Mouse (Mus musculus) thymus, postnatal 0 days (tissue): ENCODE data around the gene 3100002H09Rik. TPM values are rescaled to one million over a fixed set of nuclear protein-coding genes. Genes with fewer than 3 reads are reported as not detected.

Source experiments
- DNase-seq: peaks from one replicate; pipeline ENCODE4 v3.0.0-alpha.2; 2015; ENCODE audit warnings: low spot score
- polyA plus RNA-seq: library from polyadenylated mRNA; unstranded; fragments of >200 nt; fragmentation: Nextera tagmentation; extraction: Ambion mirVana; gene quantifications from 2 replicates; pipeline ENCODE4 v1.2.1, GENCODE M21; 2015

Gene 3100002H09Rik
- not detected in 2 replicates for polyA plus RNA-seq

DNA sequence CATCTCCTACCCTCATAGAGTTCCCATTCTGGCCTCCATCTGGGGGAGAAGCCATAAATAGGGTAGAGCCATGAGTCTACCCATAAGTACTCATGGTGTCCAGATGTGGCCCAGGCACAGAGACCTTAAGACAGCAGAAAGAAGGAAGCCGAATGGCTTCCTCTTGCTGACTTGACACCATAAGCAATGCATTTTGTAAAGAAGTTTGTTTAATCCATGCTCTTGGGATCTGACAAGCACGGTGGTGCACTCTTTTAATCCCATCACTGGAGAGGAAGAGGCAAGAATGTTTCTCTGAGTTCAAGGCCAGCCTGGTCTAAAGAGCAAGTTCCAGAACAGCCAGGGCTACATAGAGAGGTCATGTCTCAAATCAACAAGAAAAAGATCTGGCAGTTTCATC is at the start of gene 3100002H09Rik:
Gene 3100002H09Rik, minus strand, starts transcription at position 101 of the 400 bp plus-strand sequence.
- no peak for DNase-seq

DNA sequence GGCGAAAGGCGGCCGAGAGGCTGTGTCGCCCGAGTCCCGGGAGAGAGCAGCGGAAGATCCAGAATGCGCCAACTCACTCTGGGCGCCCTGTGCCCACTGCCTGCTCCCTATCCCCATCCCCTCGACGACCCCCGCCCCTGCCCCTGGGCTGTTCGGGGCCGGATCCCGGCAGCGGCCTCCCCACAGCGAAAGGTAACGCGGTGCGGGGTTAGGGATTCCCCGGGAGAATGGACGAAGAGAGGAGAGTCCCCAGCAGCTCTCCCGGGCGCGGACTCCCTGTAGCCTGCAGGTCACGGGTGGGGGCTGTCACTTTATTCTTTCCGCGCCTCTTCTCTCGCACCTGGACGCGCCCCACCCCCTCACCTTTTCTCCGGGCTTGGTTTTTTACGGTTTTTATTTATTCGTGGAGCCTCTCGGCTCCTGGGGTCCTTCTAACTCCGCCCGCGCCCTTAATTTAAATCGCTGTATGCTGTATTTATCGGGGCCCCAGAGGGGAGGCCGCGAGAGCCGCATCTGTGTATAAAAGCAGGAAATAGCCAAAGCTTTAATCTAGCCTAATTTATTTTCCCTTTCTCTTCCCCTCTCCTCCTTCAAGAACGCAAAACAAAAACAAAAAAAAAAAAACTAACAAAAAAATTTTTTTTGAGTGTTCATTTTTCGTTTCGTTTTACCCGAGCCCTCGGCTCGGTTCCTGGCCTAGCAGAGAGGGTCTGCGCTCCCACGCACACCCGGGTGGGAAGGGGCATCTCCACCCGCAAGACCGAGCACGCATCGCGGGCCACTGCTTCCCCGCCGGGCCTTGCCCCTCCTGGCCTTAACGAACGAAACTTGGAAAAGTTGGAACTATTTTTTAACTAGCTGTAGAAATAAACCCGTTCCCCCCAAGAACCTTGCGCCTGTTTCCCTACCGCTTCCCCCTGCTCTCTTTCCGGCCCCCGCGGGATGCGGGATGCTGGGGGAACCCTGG is 48.9 kb upstream of the 3100002H09Rik start:
- no peak for DNase-seq

DNA sequence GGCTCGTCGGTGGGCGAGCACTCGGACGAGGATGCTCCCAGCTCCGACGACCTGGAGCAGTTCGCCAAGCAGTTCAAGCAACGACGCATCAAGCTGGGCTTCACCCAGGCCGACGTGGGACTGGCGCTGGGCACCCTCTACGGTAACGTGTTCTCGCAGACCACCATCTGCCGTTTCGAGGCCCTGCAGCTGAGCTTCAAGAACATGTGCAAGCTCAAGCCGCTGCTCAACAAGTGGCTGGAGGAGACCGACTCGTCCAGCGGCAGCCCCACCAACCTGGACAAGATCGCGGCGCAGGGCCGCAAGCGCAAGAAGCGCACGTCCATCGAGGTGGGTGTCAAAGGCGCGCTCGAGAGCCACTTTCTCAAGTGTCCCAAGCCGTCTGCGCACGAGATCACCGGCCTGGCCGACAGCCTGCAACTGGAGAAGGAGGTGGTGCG is 47.8 kb upstream of the 3100002H09Rik start:
- peak; percentile 10 for DNase-seq

DNA sequence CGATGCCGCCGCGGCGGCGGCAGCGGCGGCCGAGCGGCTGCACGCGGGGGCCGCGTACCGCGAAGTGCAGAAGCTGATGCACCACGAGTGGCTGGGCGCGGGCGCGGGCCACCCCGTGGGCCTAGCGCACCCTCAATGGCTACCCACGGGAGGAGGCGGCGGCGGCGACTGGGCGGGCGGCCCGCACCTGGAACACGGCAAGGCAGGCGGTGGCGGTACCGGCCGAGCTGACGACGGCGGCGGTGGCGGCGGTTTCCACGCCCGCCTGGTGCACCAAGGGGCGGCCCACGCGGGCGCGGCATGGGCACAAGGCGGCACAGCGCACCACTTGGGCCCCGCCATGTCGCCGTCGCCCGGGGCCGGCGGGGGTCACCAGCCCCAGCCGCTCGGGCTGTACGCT is 47.2 kb upstream of the 3100002H09Rik start:
- peak; percentile 8 for DNase-seq

DNA sequence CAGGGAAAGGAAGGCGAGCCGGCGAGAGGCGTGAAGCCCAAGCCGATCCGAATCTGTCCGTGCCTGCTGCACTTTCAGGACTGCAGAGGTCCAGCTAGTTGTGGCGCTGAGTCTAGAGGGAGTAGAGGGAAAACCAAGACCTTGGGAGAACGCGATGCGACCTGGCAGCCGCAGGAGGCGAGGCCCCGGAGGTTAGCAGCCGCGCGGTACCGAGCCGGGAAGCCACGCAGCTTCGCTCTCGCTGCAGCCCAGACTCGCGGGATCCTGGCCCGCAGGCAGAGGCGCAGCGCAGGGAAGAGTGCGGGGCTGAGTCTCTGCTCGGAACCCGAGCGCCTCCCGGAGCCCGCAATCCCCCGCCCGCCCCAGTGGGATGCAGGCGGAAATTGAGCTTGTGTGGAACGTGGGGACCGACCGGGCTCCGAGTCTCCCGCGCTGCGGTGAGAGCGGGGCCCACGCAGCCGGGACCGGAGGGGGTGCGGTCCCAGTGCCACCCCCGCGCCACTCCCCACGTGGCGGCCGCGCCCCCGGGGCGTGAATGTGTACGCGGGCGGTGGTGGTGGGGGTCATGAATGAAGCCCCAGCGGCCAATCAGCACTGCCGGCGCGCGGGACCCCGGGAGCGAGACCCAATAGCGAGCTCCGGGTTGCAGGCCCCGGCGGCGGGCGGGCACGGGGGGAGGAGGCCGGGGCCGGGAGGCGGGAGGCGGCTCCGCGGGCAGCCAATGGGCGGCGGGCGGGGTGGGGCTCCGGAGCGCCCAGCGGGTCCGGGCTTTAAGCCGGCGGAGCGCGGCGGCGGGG is 46.4 kb upstream of the 3100002H09Rik start:
- peak; percentile 83 for DNase-seq

DNA sequence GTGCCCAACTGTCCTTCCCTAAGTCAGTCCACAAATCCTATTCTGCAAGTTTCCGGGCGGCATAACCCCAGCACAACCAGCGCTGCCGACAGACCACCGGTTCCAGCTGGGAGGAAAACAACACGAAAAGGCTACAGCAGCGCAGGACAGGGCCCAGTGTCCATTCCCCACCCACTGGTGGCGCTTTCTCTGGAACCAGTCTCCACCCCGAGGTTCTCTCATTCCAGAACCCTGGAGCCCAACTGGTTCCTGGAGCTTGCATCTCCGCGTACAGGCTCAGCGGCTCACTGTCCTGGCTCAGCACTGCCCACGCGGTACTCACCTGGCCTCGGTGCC is 45.9 kb upstream of the 3100002H09Rik start, which contains the start of gene Pou3f1:
Gene Pou3f1, plus strand, starts transcription at position 290 of the 336 bp plus-strand sequence.
- DNase-seq: no peak

DNA sequence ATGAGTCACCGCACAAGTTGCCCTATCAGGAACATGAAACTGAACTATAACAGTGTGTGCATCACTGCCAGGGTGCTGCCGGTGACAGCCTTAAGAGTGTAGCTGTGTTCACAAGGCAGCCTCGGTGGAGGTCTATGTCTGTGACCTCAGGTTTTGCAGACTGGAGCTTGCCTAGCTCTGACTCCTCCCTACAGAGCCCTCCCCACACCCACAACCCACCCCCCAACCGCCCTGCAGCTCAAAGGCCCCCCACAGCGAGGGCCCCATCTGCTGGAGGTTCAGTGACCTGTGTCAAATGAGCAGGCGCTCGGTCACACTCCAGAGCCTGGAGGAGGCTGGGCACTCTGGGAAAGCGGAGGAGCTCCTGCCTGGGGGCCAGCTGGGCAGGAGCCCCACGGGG is 42.3 kb upstream of the 3100002H09Rik start:
- no peak for DNase-seq

DNA sequence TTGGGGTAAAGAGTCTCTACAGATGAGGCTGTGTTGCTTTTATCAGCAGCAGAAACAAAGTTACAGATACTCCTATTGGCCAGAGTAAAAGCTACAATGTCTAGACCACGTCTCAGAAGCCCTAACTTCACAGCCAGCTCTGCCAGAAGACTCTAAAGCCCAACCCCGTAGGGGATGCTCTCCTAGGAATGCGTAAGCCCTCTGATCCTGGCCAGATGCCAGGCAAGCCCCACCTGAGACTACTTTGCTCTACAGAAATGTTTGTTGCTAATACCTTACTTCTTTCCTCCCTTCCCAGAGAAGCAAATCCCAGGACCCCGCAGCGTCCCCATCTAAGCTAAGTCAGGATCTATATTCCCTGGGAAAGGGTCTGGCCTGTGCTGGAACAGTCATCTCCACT is 37.3 kb upstream of the 3100002H09Rik start:
- no peak for DNase-seq

DNA sequence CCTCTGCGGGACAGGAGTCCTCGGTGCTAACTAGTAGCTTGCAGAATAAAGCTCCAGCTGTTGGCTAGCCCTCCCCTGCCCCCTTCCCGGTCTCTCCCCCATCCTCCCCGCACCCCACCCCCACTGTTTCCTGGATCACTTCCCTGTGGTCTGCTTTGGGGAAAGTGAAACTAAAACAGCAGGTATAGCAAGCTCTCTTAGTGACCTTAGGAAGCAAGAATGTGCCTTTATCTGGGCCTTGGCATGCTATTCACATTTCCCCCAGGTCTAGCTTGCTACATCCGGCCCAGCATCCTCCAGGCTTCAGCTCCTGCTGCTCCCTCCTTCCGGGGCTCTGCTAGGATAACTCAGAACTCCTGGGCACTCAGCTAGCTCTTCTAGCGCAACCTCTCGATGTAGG is 36.0 kb upstream of the 3100002H09Rik start:
- no peak for DNase-seq

DNA sequence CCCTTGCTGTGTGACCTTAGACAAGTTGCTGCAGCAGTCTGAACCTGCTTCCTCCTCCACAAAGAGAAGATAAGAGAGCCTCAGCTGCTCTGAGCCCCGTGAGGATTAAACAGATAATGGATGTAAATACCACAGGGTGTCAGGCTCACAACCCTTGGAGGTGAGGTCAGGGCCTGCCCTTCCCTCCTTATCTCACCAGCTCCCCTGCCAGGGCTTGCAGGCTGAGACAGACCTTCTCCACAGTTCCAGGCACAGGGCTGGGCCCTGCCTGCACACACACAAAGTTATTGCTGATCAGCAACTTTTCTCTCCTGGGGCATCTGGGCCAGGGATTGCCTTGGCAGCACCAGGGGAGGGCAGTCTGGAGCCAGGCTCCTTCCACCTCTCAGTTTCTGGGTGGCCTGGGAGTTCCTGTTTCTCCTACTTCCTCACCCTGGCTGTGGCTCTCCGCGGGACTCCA is 34.4 kb upstream of the 3100002H09Rik start:
- no peak for DNase-seq

DNA sequence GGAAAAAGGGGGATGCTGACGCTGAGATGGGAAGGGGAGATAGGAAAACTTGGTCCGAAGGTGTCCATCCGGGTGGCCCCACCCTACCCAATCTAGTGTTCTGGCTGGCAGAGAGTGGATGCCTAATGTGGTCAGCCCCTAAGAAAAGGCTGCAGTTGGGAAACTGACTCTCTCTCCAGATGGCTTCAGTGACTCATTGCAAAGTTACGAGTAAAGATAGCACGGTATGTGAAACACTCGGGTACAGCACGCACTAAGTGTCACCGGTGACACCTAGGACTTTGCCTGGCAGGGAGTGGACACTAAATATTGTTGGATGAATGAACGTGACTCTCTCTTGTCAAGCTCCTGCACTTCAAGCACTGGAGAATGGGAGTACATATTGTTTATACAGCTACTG is 33.3 kb upstream of the 3100002H09Rik start:
- no peak for DNase-seq

DNA sequence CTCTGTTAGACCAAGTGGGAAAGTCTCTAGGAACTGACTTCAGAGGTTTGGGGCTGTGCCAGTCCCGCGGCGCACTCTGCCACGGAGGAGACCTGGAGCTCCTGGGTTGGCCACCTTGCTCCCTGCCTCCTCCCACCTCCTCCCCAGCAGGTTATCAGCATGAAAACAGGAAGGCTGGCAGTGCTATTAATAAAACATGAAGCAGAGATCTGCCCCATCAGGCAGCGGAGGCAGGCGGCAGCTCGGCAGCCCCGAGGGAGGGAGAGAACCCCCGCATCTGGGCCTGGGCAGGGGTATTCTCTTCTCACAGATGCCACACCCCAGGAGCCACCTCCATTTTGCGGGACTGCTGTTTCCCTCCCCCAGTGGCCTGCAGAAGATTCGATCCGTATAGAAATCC is 29.1 kb upstream of the 3100002H09Rik start:
- DNase-seq: no peak

DNA sequence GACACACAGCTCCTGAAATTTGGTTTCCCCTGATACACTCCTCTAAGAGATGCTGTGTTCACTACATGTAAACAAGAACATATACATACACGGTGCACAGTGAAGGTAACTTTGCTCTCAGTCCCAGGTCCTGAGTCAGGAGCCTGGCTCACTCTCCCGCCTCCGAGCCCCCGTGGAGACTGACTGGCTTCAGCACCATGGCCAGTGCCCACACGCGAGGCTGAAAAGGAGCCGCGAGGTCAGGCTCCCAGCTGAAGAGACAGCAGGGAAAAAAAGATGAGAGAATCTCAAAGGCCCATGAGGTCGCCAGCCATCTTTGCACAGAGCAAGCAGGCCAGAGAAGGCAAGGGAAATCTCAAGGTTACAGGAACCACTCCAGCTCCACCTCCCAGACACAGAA is 22.7 kb upstream of the 3100002H09Rik start:
- no peak for DNase-seq

DNA sequence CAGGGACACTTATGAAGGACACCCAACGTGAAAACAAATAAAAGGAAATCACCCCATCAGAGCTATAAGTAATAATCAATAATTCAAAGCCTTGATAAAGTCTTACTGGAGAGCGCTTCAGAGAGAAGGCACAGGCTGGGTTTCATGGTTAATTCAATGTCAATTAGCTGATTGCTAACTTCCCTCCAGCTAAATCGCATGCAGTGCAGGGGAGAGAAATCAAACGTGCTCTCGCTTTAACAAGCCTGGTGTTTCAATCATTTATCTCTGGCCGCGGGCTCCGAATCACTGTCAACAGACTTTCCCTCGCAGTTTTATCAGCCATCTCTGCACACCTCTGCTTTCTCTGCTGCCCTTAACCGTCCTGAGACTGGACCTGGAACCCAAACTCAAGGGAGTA is 22.3 kb upstream of the 3100002H09Rik start:
- no peak for DNase-seq

DNA sequence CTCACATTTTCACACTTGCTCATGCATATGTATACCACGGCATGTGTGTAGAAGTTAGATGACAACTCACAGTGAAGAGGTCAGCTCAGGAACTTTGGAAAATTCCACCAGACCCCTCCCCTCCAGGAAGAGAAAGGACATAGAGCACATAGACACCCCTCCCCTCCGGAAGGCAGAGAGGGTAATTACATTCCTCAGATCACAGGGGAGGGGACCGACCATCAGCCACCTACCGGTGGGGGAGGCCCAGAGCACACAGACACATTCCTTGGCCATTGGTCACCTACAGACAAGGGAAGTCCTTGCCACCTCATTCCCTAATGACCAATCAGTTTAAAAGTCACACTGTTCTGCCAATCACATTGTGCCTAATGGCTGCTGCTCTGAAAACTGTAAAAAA is 20.9 kb upstream of the 3100002H09Rik start:
- DNase-seq: no peak

DNA sequence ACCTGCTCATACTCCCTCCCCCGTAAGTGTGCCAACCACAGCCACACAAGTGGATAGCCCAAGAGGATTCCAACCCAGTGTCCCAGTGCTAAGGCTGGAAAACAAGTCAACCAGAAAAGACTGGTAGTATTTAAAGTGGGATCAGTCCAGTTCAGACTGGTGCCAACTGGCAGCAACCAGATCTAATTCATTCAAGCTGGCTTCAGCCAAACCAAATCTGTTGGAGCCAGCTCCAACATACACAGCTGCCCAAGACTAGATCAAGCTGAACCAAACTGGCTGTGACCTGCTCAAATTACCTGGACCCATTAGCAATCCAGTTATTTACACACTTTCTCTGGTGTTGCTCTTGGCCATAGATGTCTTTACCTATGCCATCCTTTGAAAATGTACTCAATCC is 16.2 kb upstream of the 3100002H09Rik start:
- no peak for DNase-seq

DNA sequence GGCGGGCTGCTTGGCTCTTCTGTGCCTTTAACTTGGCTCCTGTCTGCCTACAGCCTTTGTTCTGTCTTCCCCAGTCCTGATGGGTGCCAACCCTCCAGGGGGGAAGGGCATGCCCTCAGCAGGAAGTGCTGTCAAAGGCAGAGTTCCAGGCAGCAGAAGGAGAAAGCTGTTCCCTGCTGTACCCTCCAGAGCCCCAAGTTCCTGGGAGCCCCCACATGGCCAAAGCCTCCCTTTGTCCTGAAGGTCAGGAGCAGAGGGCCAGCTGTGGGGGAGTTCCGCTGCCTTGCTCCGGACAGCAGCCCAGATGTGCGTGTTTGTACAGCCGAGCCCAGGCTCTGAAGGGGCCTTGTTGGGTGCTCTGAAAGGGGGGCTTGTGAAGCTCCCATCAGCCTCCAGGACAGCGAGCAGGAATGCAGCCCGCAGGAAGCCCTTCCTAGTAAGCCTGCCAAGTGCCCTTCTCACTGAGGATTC is 13.5 kb upstream of the 3100002H09Rik start:
- no peak for DNase-seq

DNA sequence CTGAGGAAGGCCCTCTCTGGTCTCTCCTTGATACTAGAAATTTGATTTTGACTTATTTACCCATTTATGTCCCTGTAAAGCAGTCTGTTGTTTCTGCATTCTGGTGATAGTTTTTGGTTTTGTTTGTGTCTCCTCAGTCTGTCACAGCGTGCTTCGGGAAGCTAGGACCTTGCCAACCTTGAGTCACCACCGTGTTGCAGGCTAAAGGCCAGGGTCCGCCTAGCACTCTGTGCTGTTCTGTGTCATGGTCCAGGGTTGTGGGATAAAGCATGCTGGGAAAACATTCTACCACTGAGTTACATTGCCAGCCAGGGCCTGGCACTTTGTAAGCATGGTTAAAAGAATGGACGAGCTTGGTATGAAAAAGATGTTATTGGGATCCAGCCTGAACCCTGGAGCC is 12.0 kb upstream of the 3100002H09Rik start:
- DNase-seq: no peak

DNA sequence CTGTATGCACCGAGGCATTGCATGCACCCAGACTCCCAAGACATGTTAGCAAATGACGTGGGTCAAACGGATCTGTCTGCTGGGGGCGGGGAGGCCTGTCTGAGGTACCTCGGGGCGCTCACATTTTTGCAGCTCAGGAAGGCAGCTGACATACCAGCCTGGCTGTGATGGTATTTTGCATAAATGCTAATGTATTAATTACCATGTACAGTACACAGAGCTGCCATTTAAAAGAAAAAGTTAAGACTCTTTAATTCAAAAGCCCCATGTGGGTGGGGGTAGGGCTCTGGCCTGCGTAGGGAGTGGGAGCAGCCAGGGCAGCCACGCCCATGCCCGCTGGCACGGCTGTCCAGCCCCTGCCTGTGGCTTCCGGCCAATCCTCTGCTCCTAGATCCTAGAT is 10.8 kb upstream of the 3100002H09Rik start:
- DNase-seq: no peak

DNA sequence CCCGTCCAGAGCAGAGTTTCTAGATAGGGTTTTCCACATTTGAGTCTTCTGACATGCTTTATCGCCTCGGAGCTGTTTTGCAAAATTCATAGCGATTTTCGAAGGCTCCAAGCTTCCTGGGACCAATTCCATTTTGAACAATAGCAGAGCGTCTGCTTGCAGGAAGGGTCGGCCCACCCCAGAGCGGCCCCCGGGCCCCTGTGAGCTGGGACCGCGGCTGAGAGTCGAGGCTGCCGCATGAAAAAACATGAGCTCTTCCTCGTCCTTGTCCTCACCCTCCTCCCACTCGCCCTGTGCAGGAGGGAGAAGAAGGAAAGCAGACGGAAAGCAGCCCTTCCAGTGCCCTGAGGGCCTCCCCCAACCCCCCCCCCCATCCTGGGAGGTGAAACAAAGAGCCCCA is 8.0 kb upstream of the 3100002H09Rik start:
- DNase-seq: no peak

DNA sequence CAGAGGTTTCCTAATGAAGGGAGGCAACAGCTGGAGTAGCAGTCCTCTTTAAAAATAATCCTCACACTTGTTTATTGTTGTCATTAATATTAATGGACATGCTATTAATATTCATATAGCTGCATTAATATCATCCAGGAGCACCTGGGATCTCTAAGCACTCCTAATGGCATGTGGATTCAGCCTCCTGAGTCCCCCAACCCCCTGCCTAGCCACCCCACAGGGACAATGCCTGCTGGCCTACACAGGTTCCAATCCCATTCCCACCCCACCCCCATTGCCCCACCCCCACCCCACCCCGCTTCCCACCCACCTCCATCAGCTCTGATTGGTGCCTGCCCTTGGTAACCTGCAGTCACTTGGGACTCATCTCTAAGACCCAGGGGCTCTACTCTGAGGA is 6.0 kb upstream of the 3100002H09Rik start:
- no peak for DNase-seq

DNA sequence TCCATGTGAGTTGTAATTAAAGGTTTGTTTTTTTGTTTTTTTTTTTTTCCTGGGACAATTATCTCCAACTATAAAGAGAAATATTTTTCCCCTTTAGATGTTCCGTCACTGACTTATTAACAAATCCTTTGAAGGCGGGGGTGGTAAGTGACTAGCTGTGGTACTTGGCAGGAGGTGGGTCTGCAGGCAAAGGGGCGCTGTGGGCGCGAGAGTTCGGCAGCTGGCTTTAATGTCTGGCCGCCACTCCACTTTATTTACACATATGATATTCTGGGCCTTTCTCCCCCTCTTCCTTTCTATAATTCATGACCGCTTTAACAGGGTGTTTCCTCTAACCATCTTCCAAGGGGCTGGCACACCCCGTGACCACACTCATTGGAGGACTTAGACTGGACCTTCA is 5.4 kb upstream of the 3100002H09Rik start:
- DNase-seq: no peak
